Mouse (Mus musculus) cerebellum, adult 2 months (tissue): ENCODE results near the gene Higd2a.

Experiments used
- CTCF ChIP-seq: fragments of 200-500 bp; IDR thresholded peaks from 2 replicates; pipeline ENCODE4 v1.5.1; 2011; ENCODE audit warnings: low read depth, mild to moderate bottlenecking, control low read depth, low read length, moderate library complexity, borderline replicate concordance; ENCODE audit not compliant: insufficient read depth
- POLR2A ChIP-seq: fragments of 200-500 bp; IDR thresholded peaks from 2 replicates; pipeline ENCODE4 v1.6.1; 2011; ENCODE audit warnings: low read length, control low read depth, borderline replicate concordance; ENCODE audit not compliant: insufficient read depth

DNA sequence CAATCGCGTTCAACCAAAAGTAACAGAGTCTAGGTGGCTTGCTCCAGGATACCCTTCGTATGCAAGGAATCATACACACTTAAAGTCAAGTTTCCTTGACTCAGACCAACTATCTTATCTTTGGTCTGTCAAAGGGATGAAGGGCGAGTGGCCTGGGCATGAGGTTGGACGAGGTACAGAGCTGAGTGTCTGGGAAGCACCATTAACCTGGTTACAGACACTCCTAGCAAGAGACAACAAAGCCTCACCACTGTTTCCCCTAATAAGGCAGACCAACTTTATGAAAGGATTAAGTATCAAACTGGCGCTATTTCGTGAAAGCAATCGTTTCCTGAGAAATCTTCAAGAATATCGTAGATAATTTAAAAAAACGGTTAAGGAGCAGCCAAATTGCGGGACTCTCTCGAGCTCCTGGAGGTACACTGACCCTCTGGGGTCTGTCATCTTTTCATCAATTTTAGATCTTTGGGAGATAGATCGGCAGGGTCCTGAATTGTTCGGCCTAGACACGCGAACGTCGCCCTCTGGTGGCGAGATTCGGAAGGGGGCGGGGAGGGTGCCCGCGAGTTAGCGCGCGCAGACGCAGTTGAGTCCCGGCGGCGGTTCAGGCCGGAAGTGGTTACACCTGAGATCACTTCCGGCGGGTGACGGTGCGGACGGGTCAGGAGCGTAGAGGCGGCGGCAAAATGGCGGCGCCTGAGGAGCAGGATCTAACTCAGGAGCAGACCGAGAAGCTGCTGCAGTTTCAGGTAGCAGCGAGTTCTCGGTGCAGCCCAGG lies 31.3 kb downstream of the Higd2a start, which contains the start of gene Faf2:
- peak; percentile 86; the same call in 1 of the 2 replicates for TF ChIP-seq CTCF
- TF ChIP-seq POLR2A: peak; percentile 77; the same call in 1 of the 2 replicates
